Comparison of ENCODE assay signal across 16 mouse cellular contexts in the genomic region with DNA sequence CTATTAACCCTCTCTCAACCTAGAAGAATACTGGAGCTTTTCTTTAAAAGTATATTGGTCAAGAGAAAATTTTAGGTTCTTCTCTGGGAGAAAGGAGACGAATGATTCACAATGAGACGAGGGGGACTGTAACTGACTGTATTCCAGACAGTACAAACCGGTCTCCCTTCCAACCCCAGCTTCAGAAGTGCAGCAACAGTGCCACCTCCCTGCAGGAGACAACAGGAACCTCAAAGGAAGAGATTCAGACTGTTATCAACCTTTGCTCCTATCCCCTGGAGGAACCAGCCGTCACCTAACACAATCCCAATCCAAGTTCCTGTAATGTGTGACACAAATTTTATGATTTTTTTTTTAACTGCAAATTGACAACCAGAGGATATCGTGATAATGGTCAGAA. TPM values are rescaled to one million over a fixed set of nuclear protein-coding genes. Genes with fewer than 3 reads are reported as not detected.
DNase-seq lines count a peak whose midpoint lies in the region; ATAC-seq and TF ChIP-seq lines count a peak whose summit lies in the region.
"Had no signal": no experiment of that assay in that cellular context is flagged by ENCODE, and none has a peak within 500 bp of the region (broad histone marks: within the 10 kb centered on the region; RNA-seq: fewer than 3 reads in every experiment).

No protein-coding gene starts in this region.

- TF ChIP-seq CTCF in hindbrain, postnatal 0 days (IDR thresholded peaks at IDR 0.05; ENCODE audit: low read depth), result peak; percentile 28
- TF ChIP-seq CTCF in embryonic fibroblast, embryonic 13.5 days (IDR thresholded peaks at IDR 0.05; ENCODE audit: borderline replicate concordance, insufficient read depth, low read length), result peak; percentile 51; the same call in 1 of the 2 replicates

- WGBS in hindbrain, postnatal 0 days, result 63% methylated on average over 5 of the region's 5 CpGs
- WGBS in hindbrain, embryonic 10.5 days, result 60% methylated on average over 5 of the region's 5 CpGs
- 72% methylated on average over 5 of the region's 5 CpGs for WGBS in forebrain, embryonic 10.5 days

- no peak overlapping the region for H3K4me2 ChIP-seq in hindbrain, postnatal 0 days (ENCODE audit: low read depth, low read length)
- H3K4me2 ChIP-seq: forebrain, embryonic 13.5 days; liver, embryonic 12.5 days had no signal

- H3K36me3 ChIP-seq in hindbrain, postnatal 0 days (ENCODE audit: insufficient read depth, low read length), result no peaks in the 10 kb centered on the region
- no peaks in the 10 kb centered on the region for H3K36me3 ChIP-seq in hindbrain, embryonic 10.5 days
- no peaks in the 10 kb centered on the region for H3K36me3 ChIP-seq in forebrain, embryonic 10.5 days (replicated peaks)
- H3K36me3 ChIP-seq: G1E; heart, embryonic 10.5 days; liver, embryonic 12.5 days had no signal

- no peak for TF ChIP-seq POLR2A in embryonic fibroblast, embryonic 13.5 days (IDR thresholded peaks at IDR 0.05; ENCODE audit: low read depth, low read length)

- H3K4me1 ChIP-seq in hindbrain, postnatal 0 days (ENCODE audit: insufficient read depth, low read length), result no peaks in the 10 kb centered on the region
- no peaks in the 10 kb centered on the region for H3K4me1 ChIP-seq in hindbrain, embryonic 10.5 days (replicated peaks)
- H3K4me1 ChIP-seq in embryonic fibroblast, embryonic 13.5 days (ENCODE audit: control insufficient read depth, insufficient read depth, low read length), result no peaks in the 10 kb centered on the region
- no peaks in the 10 kb centered on the region for H3K4me1 ChIP-seq in forebrain, embryonic 10.5 days
- H3K4me1 ChIP-seq: forebrain, embryonic 13.5 days; heart, embryonic 10.5 days; liver, embryonic 12.5 days had no signal

- no peak for ATAC-seq in hindbrain, postnatal 0 days
- no peak for ATAC-seq in CD4-positive, CD25-positive, alpha-beta regulatory T cell, adult 4 months
- ATAC-seq: forebrain, embryonic 13.5 days; liver, embryonic 12.5 days had no signal

- DNase-seq in hindbrain, postnatal 0 days (ENCODE audit: low spot score), result no peak
- no peak for DNase-seq in hindbrain, embryonic 10.5 days (ENCODE audit: low spot score)
- peak; percentile 57 for DNase-seq in ES-CJ7 (ENCODE audit: low read depth, low spot score)
- DNase-seq in right cerebral cortex, adult 2 months (ENCODE audit: low spot score in 2 of 2), result peak; percentile 40 to 63
- no peak for DNase-seq in urinary bladder, postnatal 4 days (ENCODE audit: low spot score in 2 of 2)
- no peak for DNase-seq in forebrain, embryonic 10.5 days (ENCODE audit: extremely low spot score, low spot score)
- DNase-seq: embryo, embryonic 11 days; kidney, postnatal 36 days had no signal

- H3K4me3 ChIP-seq in hindbrain, postnatal 0 days (ENCODE audit: low read length), result no peak overlapping the region
- H3K4me3 ChIP-seq in hindbrain, embryonic 10.5 days, result no peak overlapping the region
- H3K4me3 ChIP-seq in embryonic fibroblast, embryonic 13.5 days (ENCODE audit: insufficient read depth, low read length), result no peak overlapping the region
- H3K4me3 ChIP-seq in forebrain, embryonic 10.5 days, result no peak overlapping the region
- H3K4me3 ChIP-seq: forebrain, embryonic 13.5 days; heart, embryonic 10.5 days; liver, embryonic 12.5 days; myocyte had no signal

- no peaks in the 10 kb centered on the region for H3K9me3 ChIP-seq in hindbrain, postnatal 0 days (ENCODE audit: low read length)
- no peaks in the 10 kb centered on the region for H3K9me3 ChIP-seq in hindbrain, embryonic 10.5 days
- H3K9me3 ChIP-seq in forebrain, embryonic 10.5 days, result 0 out of 2 replicates have a peak, but pooled peaks cover 4% of the 10 kb centered on the region
- H3K9me3 ChIP-seq: forebrain, embryonic 13.5 days; G1E; heart, embryonic 10.5 days; liver, embryonic 12.5 days had no signal

- no peaks in the 10 kb centered on the region for H3K27me3 ChIP-seq in hindbrain, postnatal 0 days (ENCODE audit: insufficient read depth, low read length)
- H3K27me3 ChIP-seq in hindbrain, embryonic 10.5 days (ENCODE audit: insufficient read depth, poor library complexity, severe bottlenecking), result no peaks in the 10 kb centered on the region
- H3K27me3 ChIP-seq in forebrain, embryonic 10.5 days (ENCODE audit: poor library complexity, severe bottlenecking), result no peaks in the 10 kb centered on the region
- H3K27me3 ChIP-seq: forebrain, embryonic 13.5 days; liver, embryonic 12.5 days had no signal

- H3K9ac ChIP-seq in hindbrain, postnatal 0 days (replicated peaks; ENCODE audit: low read length), result no peak overlapping the region
- H3K9ac ChIP-seq: forebrain, embryonic 13.5 days; liver, embryonic 12.5 days had no signal

- no peak overlapping the region for H3K27ac ChIP-seq in hindbrain, postnatal 0 days
- no peak overlapping the region for H3K27ac ChIP-seq in hindbrain, embryonic 10.5 days
- H3K27ac ChIP-seq in embryonic fibroblast, embryonic 13.5 days (ENCODE audit: insufficient read depth, low read length), result no peak overlapping the region
- H3K27ac ChIP-seq in forebrain, embryonic 10.5 days, result no peak overlapping the region
- H3K27ac ChIP-seq: forebrain, embryonic 13.5 days; heart, embryonic 10.5 days; liver, embryonic 12.5 days; macrophage had no signal

RNA-seq across cellular contexts. Expression of gene Oscar, which starts 41.7 kb away (rescaled TPM):
- 0.50 and 1.1 TPM in 2 replicates for total RNA-seq in hindbrain, postnatal 0 days (2014; rRNA removed)
- polyA plus RNA-seq in hindbrain, postnatal 0 days (2015; fragmentation: Nextera tagmentation; extraction: Ambion mirVana), result 0.35 and 0.60 TPM in 2 replicates
- 0.15 and 0.29 TPM in 2 replicates for polyA plus RNA-seq in hindbrain, embryonic 10.5 days (2016; fragmentation: Nextera tagmentation; extraction: Ambion mirVana)
- 0.37 TPM in 1 of 2 replicates, not detected in the other for polyA plus RNA-seq in embryonic fibroblast, embryonic 13.5 days (2011; ENCODE audit: insufficient read length, low read depth, missing spikeins)
- under 1 TPM in 1 of 2 experiments, not detected in 1; 0.24 TPM for polyA plus RNA-seq in CD4-positive, CD25-positive, alpha-beta regulatory T cell, adult 4 months (2017; shearing (Covaris generic))
- 0.09 TPM in 1 of 2 replicates, not detected in the other for polyA plus RNA-seq in forebrain, embryonic 10.5 days (2016; fragmentation: Nextera tagmentation; extraction: Ambion mirVana)
- polyA plus RNA-seq: G1E, macrophage, myocyte had no signal

RNA-seq across cellular contexts. Expression of gene Ndufa3, which starts 43.0 kb away (rescaled TPM):
- 235 and 572 TPM in 2 replicates for total RNA-seq in hindbrain, postnatal 0 days (2014; rRNA removed)
- polyA plus RNA-seq in hindbrain, postnatal 0 days (2015; fragmentation: Nextera tagmentation; extraction: Ambion mirVana), result 664 and 717 TPM in 2 replicates
- polyA plus RNA-seq in hindbrain, embryonic 10.5 days (2016; fragmentation: Nextera tagmentation; extraction: Ambion mirVana), result 423 and 441 TPM in 2 replicates
- polyA plus RNA-seq in embryonic fibroblast, embryonic 13.5 days (2011; ENCODE audit: insufficient read length, low read depth, missing spikeins), result 386 and 396 TPM in 2 replicates
- 100 to 1,000 TPM; 538 to 754 TPM for polyA plus RNA-seq in CD4-positive, CD25-positive, alpha-beta regulatory T cell, adult 4 months (2017; shearing (Covaris generic))
- 363 and 367 TPM in 2 replicates for polyA plus RNA-seq in forebrain, embryonic 10.5 days (2016; fragmentation: Nextera tagmentation; extraction: Ambion mirVana)

RNA-seq across cellular contexts. Expression of gene Tfpt, which starts 55.5 kb away (rescaled TPM):
- 14.2 and 17.3 TPM in 2 replicates for total RNA-seq in hindbrain, postnatal 0 days (2014; rRNA removed)
- 31.4 and 35.9 TPM in 2 replicates for polyA plus RNA-seq in hindbrain, postnatal 0 days (2015; fragmentation: Nextera tagmentation; extraction: Ambion mirVana)
- 31.7 and 41.3 TPM in 2 replicates for polyA plus RNA-seq in hindbrain, embryonic 10.5 days (2016; fragmentation: Nextera tagmentation; extraction: Ambion mirVana)
- 13.7 and 17.3 TPM in 2 replicates for polyA plus RNA-seq in embryonic fibroblast, embryonic 13.5 days (2011; ENCODE audit: insufficient read length, low read depth, missing spikeins)
- 10 to 100 TPM; 16.0 to 21.3 TPM for polyA plus RNA-seq in CD4-positive, CD25-positive, alpha-beta regulatory T cell, adult 4 months (2017; shearing (Covaris generic))
- 29.0 and 30.8 TPM in 2 replicates for polyA plus RNA-seq in forebrain, embryonic 10.5 days (2016; fragmentation: Nextera tagmentation; extraction: Ambion mirVana)

RNA-seq across cellular contexts. Expression of gene Prpf31, which starts 55.6 kb away (rescaled TPM):
- total RNA-seq in hindbrain, postnatal 0 days (2014; rRNA removed), result 48.6 and 50.8 TPM in 2 replicates
- polyA plus RNA-seq in hindbrain, postnatal 0 days (2015; fragmentation: Nextera tagmentation; extraction: Ambion mirVana), result 77.6 and 78.6 TPM in 2 replicates
- 148 and 168 TPM in 2 replicates for polyA plus RNA-seq in hindbrain, embryonic 10.5 days (2016; fragmentation: Nextera tagmentation; extraction: Ambion mirVana)
- 42.2 and 51.8 TPM in 2 replicates for polyA plus RNA-seq in embryonic fibroblast, embryonic 13.5 days (2011; ENCODE audit: insufficient read length, low read depth, missing spikeins)
- polyA plus RNA-seq in CD4-positive, CD25-positive, alpha-beta regulatory T cell, adult 4 months (2017; shearing (Covaris generic)), result 100 to 1,000 TPM in 1 of 2 experiments, 10 to 100 TPM in 1; 95.1 to 114 TPM
- 190 and 191 TPM in 2 replicates for polyA plus RNA-seq in forebrain, embryonic 10.5 days (2016; fragmentation: Nextera tagmentation; extraction: Ambion mirVana)

Comparison
In these comparisons a context has a peak if more than half of its experiments do, and no peak if none do; other contexts are left out.
1. DNase-seq: peak in ES-CJ7 (single experiment) and right cerebral cortex, adult 2 months (2 of 2); none in hindbrain, postnatal 0 days (single experiment), hindbrain, embryonic 10.5 days (single experiment), urinary bladder, postnatal 4 days (0 of 2) and forebrain, embryonic 10.5 days (single experiment).